Mouse (Mus musculus) erythroblast, adult 5-6 weeks (primary cell): ENCODE results near the gene Lgmn. TPM values are rescaled to one million over a fixed set of nuclear protein-coding genes. Genes with fewer than 3 reads are reported as not detected.

Experiments used
- ATAC-seq: replicated peaks from 2 replicates; pipeline ENCODE4 v1.8.0; 2016; ENCODE audit warnings: moderate number of reproducible peaks, mild to moderate bottlenecking, moderate TSS enrichment, inconsistent platforms; ENCODE audit not compliant: poor library complexity, low FRiP score, severe bottlenecking
- total RNA-seq, 2 experiments: library from RNA; stranded (forward) in 1 of 2; stranded (reverse) in 1 of 2; fragments of 150-400 nt in 1 of 2; fragments of 200-764, 138-1000 nt in 1 of 2; gene quantifications; 2 replicates each; pipeline versions ENCODE4 v1.2.3 to v1.2.4; 2015 to 2017; ENCODE audit warnings: low replicate concordance in 2 of 2

Gene Lgmn
- total RNA-seq (2015; ENCODE audit: low replicate concordance) (27.1 and 37.8 TPM in 2 replicates), total RNA-seq (2017; ENCODE audit: low replicate concordance) (26.2 and 29.1 TPM in 2 replicates)

GRCm38 (mm10) chr12:102439632-102440023, at the start of gene Lgmn:
Gene Lgmn, minus strand, starts transcription at chr12:102439813.
- peak; percentile 95 for ATAC-seq

- no peak for ATAC-seq
Measured at GRCm38 (mm10) chr12:102484946-102485345, 45.3 kb upstream of the Lgmn start.

GRCm38 (mm10) chr12:102480481-102480880, 40.9 kb upstream of the Lgmn start:
- ATAC-seq: no peak

GRCm38 (mm10) chr12:102474411-102474810, 34.8 kb upstream of the Lgmn start:
- ATAC-seq: no peak

GRCm38 (mm10) chr12:102468894-102469764, 29.5 kb upstream of the Lgmn start, which contains the start of gene Golga5:
Gene Golga5, plus strand, starts transcription at chr12:102469135.
- peak; percentile 98 for ATAC-seq

GRCm38 (mm10) chr12:102468136-102468535, 28.5 kb upstream of the Lgmn start:
- ATAC-seq: no peak

GRCm38 (mm10) chr12:102464650-102465049, 25.0 kb upstream of the Lgmn start:
- ATAC-seq: no peak

- ATAC-seq: no peak
Measured at GRCm38 (mm10) chr12:102461177-102461576, 21.6 kb upstream of the Lgmn start.

- no peak for ATAC-seq
Measured at GRCm38 (mm10) chr12:102460014-102460413, 20.4 kb upstream of the Lgmn start.

GRCm38 (mm10) chr12:102456467-102457193, 17.0 kb upstream of the Lgmn start:
- no peak for ATAC-seq

- no peak for ATAC-seq
Measured at GRCm38 (mm10) chr12:102453581-102453980, 14.0 kb upstream of the Lgmn start.

- no peak for ATAC-seq
Measured at GRCm38 (mm10) chr12:102451126-102451851, 11.7 kb upstream of the Lgmn start.

GRCm38 (mm10) chr12:102450437-102450836, 10.8 kb upstream of the Lgmn start:
- ATAC-seq: no peak

- no peak for ATAC-seq
Measured at GRCm38 (mm10) chr12:102445436-102445835, 5.8 kb upstream of the Lgmn start.

- no peak for ATAC-seq
Measured at GRCm38 (mm10) chr12:102443676-102444075, 4.1 kb upstream of the Lgmn start.

GRCm38 (mm10) chr12:102442639-102443038, 3.0 kb upstream of the Lgmn start:
- no peak for ATAC-seq

GRCm38 (mm10) chr12:102441141-102441540, 1.5 kb upstream of the Lgmn start:
- no peak for ATAC-seq

GRCm38 (mm10) chr12:102440551-102440950, 938 bp upstream of the Lgmn start:
- ATAC-seq: no peak

- no peak for ATAC-seq
Measured at GRCm38 (mm10) chr12:102438983-102439631, 506 bp downstream of the Lgmn start.

- no peak for ATAC-seq
Measured at GRCm38 (mm10) chr12:102437952-102438351, 1.7 kb downstream of the Lgmn start.
